Mouse (Mus musculus): ENCODE data around the gene Nphs2.
"Not testable (repeated sequence)": the region's sequence is repeated elsewhere in the genome, so short reads cannot be mapped to it uniquely, and the experiment has no call there.

Nphs2 gene

GRCm38 (mm10) chr1:156310630-156311029, at the start of gene Nphs2:
Nphs2 (plus strand) TSS chr1:156310727.
- no peak for DNase-seq (ENCODE audit: low spot score in 2 of 2)

GRCm38 (mm10) chr1:156263352-156263751, 47.2 kb upstream of the Nphs2 start:
- peak in 1 of 2 experiments; percentile 58 for DNase-seq (ENCODE audit: low spot score in 2 of 2)

GRCm38 (mm10) chr1:156263946-156264345, 46.6 kb upstream of the Nphs2 start:
- DNase-seq (ENCODE audit: low spot score in 2 of 2): no peak

- not testable (repeated sequence) for DNase-seq (ENCODE audit: low spot score in 2 of 2)
Measured at GRCm38 (mm10) chr1:156268546-156268945, 42.0 kb upstream of the Nphs2 start.

GRCm38 (mm10) chr1:156270471-156270870, 40.1 kb upstream of the Nphs2 start:
- DNase-seq (ENCODE audit: low spot score in 2 of 2): no peak

- DNase-seq (ENCODE audit: low spot score in 2 of 2): no peak
Measured at GRCm38 (mm10) chr1:156271654-156272053, 38.9 kb upstream of the Nphs2 start.

- no peak for DNase-seq (ENCODE audit: low spot score in 2 of 2)
Measured at GRCm38 (mm10) chr1:156273647-156274046, 36.9 kb upstream of the Nphs2 start.

GRCm38 (mm10) chr1:156280131-156280530, 30.4 kb upstream of the Nphs2 start:
- no peak for DNase-seq (ENCODE audit: low spot score in 2 of 2)

- DNase-seq (ENCODE audit: low spot score in 2 of 2): no peak
Measured at GRCm38 (mm10) chr1:156284207-156284606, 26.3 kb upstream of the Nphs2 start.

GRCm38 (mm10) chr1:156284851-156285540, 25.5 kb upstream of the Nphs2 start:
- peak in 1 of 2 experiments; percentile 54 for DNase-seq (ENCODE audit: low spot score in 2 of 2)

- no peak for DNase-seq (ENCODE audit: low spot score in 2 of 2)
Measured at GRCm38 (mm10) chr1:156285541-156285896, 25.0 kb upstream of the Nphs2 start.

- DNase-seq (ENCODE audit: low spot score in 2 of 2): no peak
Measured at GRCm38 (mm10) chr1:156288556-156289221, 21.8 kb upstream of the Nphs2 start.

- not testable (repeated sequence) for DNase-seq (ENCODE audit: low spot score in 2 of 2)
Measured at GRCm38 (mm10) chr1:156289222-156289587, 21.3 kb upstream of the Nphs2 start.

- no peak for DNase-seq (ENCODE audit: low spot score in 2 of 2)
Measured at GRCm38 (mm10) chr1:156290016-156290415, 20.5 kb upstream of the Nphs2 start.

- peak in 1 of 2 experiments; percentile 43 for DNase-seq (ENCODE audit: low spot score in 2 of 2)
Measured at GRCm38 (mm10) chr1:156302911-156303749, 7.4 kb upstream of the Nphs2 start, which contains the start of gene Tdrd5. Tdrd5 (minus strand) TSS chr1:156303664.

- DNase-seq (ENCODE audit: low spot score in 2 of 2): no peak
Measured at GRCm38 (mm10) chr1:156308595-156308994, 1.9 kb upstream of the Nphs2 start.

GRCm38 (mm10) chr1:156323126-156323525, 12.6 kb downstream of the Nphs2 start:
- no peak for DNase-seq (ENCODE audit: low spot score in 2 of 2)

GRCm38 (mm10) chr1:156340847-156341246, 30.3 kb downstream of the Nphs2 start:
- no peak for DNase-seq (ENCODE audit: low spot score in 2 of 2)

GRCm38 (mm10) chr1:156344433-156344832, 33.9 kb downstream of the Nphs2 start:
- DNase-seq (ENCODE audit: low spot score in 2 of 2): no peak

- DNase-seq (ENCODE audit: low spot score in 2 of 2): no peak
Measured at GRCm38 (mm10) chr1:156345633-156346032, 35.1 kb downstream of the Nphs2 start.

GRCm38 (mm10) chr1:156349031-156349430, 38.5 kb downstream of the Nphs2 start:
- no peak for DNase-seq (ENCODE audit: low spot score in 2 of 2)

GRCm38 (mm10) chr1:156350441-156350840, 39.9 kb downstream of the Nphs2 start:
- DNase-seq (ENCODE audit: low spot score in 2 of 2): no peak
